Mouse (Mus musculus) gastrocnemius, adult 2 months (tissue): Measurements from ENCODE around the gene Pknox1. TPM values are rescaled to one million over a fixed set of nuclear protein-coding genes. Genes with fewer than 3 reads are reported as not detected.
"Not testable (repeated sequence)": the region's sequence is repeated elsewhere in the genome, so short reads cannot be mapped to it uniquely, and the experiment has no call there.

Experiments used
- DNase-seq: peaks from one replicate; pipeline ENCODE4 v3.0.0; 2022
- H3K27ac ChIP-seq: fragments of 200-600 bp; 2 replicates; pipeline ENCODE4 v1.8.1; 2022; ENCODE audit warnings: mild to moderate bottlenecking
- H3K4me3 ChIP-seq: fragments of 200-600 bp; 2 replicates; pipeline ENCODE4 v1.8.1; 2022; ENCODE audit warnings: mild to moderate bottlenecking, moderate library complexity
- CTCF ChIP-seq: fragments of 200-600 bp; IDR thresholded peaks from 2 replicates; pipeline ENCODE4 v1.8.1; 2022; ENCODE audit warnings: antibody characterized with exemption, mild to moderate bottlenecking, moderate library complexity
- intact Hi-C: fragments of 180-260 bp; cut with DNase I; formaldehyde crosslinking; loops from one replicate; pipeline ENCODE4 v1.15.1; 2025
- long read RNA-seq, 2 experiments: library from polyadenylated mRNA; stranded (forward); transcript quantifications; one replicate each; pipeline ENCODE4 v2.0.0; 2021
- total RNA-seq, 2 experiments: library from RNA; stranded (reverse); gene quantifications; 2 replicates each; pipeline ENCODE4 v1.2.3; 2021

Gene Pknox1
- 1 to 10 TPM; 7.0 to 7.1 TPM for total RNA-seq
- long read RNA-seq, experiment 1, full-length matches to known transcripts: 21 of 21 reads
- long read RNA-seq, experiment 1, partial matches to known transcripts: 0 of 21 reads
- long read RNA-seq, experiment 1, other reads (novel, unspliced or antisense): 0 of 21 reads
- long read RNA-seq, experiment 2, full-length matches to known transcripts: 9 of 13 reads
- long read RNA-seq, experiment 2, partial matches to known transcripts: 0 of 13 reads
- long read RNA-seq, experiment 2, other reads (novel, unspliced or antisense): 4 of 13 reads

DNA sequence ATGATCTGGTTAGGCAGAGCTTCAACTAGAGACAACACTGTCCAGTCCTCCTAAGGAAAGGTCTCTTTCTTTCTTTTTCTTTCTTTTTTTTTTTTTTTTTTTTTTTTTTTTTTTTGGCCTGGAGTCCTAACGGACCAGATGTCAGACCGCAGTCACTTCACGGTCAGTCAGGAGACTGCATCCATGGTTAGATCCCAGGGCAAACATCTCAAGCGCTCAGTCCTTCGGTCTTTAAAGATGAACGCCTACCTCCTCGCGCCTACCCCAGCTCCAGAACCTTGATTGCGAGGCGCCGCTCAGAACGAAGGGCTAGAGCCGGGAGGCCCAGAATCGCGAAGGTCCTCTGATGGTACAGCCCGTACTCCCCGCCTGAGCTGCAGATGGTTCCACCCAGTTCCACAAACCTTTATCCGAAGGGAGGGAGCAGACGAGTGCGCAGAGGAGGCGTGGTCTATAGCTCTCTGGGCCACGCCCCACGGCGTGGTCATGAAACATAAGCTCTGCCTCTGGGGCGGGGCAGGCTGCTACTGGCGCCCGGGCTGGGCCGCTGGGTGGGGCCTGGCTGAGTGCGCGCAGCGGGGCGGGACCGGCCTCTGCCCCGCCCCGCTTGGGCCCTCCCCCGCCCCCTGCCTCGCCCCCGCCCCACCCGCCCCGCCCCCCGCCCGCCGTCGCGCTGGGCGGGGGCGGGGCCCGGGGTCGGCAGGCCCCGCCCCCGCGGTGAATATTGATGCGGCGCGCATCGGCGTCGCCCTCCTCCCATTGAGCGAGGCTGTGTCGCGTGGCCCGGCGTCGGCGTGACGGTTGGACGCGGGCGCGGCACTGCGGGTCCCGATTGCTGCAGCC is at the start of gene Pknox1:
Pknox1 (plus strand) TSS at position 720 of the 843 bp plus-strand sequence.
- peak; percentile 99 for DNase-seq
- Histone ChIP-seq H3K27ac (peak within 1 kb of the TSS; percentile 99), H3K4me3 (peak within 1 kb of the TSS; percentile 94)
- no peak for TF ChIP-seq CTCF
- intact Hi-C loops: loop anchor here (2.0 kb wide), 2 partner anchors 43 to 51 kb away; partner anchors contain the start of gene Ndufv3

DNA sequence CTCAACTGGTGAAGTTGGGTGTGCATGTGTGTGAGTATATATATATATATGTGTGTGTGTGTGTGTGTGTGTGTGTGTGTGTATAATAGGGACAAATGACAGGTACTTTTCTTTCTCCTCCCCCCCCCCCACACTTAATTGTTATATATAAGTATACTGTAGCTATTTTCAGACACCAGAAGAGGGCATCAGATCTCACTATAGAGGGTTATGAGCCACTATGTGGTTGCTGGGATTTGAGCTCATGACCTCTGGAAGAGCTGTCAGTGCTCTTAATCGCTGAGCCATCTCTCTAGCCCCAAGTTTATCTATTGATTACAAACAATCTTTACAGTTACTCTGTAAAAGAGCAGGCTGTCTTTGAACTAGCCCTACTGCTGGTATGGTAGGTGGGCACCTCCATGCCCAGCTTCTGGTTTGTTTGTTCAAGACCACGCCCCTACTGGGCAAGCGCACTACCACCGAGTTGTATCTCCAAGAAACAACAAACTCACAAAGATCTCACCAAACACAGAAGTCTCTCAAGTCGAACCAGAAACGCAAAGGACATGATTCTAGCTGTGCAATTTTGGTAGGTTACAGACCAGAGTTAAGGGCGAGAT is 45.1 kb upstream of the Pknox1 start:
- DNase-seq: no peak
- TF ChIP-seq CTCF: no peak; the same call in 1 of the 2 replicates
- Histone ChIP-seq H3K4me3 (peak overlapping the region; percentile 89), H3K27ac (peak overlapping the region; percentile 97)
- intact Hi-C loops: no loop called here

DNA sequence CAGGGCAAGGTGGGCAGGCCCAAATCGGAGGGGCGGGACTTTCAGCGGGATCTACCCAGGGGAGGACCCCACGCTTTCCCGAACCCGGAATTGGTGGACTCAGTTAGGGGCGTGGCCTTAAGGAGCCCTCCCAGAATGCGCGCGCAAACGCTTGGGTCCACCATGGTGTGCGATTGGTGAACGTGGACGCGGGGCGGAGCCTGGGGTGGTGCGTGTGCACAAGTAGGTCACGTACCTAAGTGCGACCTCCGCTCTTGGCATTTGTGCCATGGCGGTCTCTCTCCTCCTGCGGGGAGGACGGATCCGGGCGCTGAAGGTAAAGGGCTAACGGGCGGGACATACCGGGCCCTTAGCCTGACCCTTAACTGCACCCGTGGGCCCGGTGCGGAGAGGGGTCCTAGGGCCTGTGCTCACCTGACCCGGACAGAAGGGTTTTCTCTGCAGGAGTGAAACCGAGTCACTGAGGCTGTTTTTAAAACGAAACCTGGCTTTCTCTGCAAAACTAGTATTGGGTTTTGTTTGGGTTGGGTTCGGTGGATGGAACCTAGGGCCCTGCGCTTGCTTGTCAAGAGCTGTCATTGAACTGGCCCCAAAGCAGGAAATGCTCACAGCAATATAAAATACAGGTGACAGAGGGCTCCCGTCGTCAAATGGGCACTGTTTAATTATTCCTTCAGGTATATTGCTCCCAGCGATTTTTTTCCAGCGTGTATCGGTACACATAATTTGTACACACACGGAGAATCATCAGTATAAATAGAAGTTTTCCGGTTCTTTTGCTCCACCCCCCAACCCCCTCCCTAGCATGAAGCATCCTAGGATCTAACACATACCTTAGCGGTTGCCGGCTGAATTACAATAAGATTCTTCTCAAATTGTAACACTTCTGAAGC is 44.3 kb upstream of the Pknox1 start, which contains the start of the genes Wdr4 and Ndufv3:
Wdr4 (minus strand) TSS at position 35 of the 893 bp plus-strand sequence.
Ndufv3 (plus strand) TSS at position 170 of the 893 bp plus-strand sequence.
- peak within 1 kb of the TSS; percentile 89 for H3K4me3 ChIP-seq
- TF ChIP-seq CTCF: no peak

DNA sequence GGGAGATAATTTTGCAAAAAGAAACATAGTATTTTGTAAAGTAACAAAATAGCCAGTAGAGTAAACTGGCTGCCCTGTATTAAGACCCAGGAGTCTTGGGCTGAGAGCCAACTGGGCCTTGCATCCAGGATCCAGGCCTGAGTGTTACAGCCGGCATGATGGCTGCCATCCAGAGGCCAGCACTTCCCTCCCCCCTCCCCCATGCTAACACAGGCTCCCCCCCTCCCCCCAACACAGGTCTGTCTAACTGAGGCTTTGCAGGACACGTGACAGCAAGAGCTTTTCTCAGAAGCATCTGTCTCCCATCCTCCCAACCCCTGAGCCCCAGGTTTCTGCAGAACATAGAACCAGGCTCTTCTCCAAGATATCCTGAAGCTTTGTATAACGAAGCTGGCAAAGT is 43.6 kb upstream of the Pknox1 start:
- peak overlapping the region; percentile 89 for H3K4me3 ChIP-seq
- TF ChIP-seq CTCF: no peak
- intact Hi-C loops: loop anchor here (2.0 kb wide), 1 partner anchor 44 kb away; the partner anchor contains the start of gene Pknox1
- H3K27ac ChIP-seq: peak overlapping the region; percentile 97
- DNase-seq: peak; percentile 82

More for the DNA sequence above, 44.3 kb upstream of the Pknox1 start, which contains the start of the genes Wdr4 and Ndufv3:
- H3K27ac ChIP-seq: peak within 1 kb of the TSS; percentile 97
- DNase-seq: peak; percentile 100
- intact Hi-C loops: loop anchor here (2.0 kb wide), 1 partner anchor 45 kb away; the partner anchor contains the start of gene Pknox1

DNA sequence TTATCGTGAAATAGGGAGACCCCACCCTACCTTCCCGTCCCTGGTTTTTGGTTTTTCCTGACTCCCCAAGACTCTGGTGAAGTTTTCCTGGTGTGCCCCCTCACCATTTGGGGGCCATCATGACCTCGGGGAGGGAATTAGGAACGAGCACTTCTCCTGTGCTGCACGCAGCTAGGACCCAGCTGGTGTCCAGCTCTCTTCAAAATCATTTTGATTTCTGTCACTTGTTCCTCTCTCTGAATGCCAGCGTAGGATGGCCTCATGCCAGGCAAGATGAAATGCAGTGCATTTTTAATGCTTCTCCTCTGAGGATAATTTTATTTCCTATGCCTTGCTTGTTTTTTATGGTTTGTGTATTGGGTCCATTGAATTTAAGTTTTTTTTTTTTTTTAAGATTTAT is 42.6 kb upstream of the Pknox1 start:
- TF ChIP-seq CTCF: no peak
- DNase-seq: no peak
- H3K27ac ChIP-seq: no peak overlapping the region
- H3K4me3 ChIP-seq: no peak overlapping the region
- intact Hi-C loops: loop anchor here (2.0 kb wide), 1 partner anchor 43 kb away; the partner anchor contains the start of gene Pknox1

DNA sequence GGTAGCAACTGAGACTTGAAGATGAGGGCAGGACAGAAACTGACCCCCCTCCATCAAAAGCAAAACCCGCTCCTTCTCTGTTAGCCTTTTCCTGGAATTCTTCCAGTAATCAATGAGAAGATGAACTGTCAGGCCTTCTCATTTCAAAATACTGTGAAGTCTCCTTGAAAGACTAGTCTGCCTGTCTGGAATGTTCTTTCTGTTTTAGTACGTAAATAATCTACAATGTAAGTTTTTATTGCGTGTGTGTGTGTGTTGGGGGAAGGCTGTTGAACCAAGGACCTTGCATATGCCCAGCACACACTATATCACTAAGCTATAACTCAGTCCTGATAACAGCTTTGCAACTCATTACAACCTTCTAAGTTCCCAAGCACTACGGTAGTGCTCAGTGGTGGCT is 39.4 kb upstream of the Pknox1 start:
- intact Hi-C loops: no loop called here
- no peak overlapping the region for H3K27ac ChIP-seq
- no peak for TF ChIP-seq CTCF
- no peak for DNase-seq
- H3K4me3 ChIP-seq: no peak overlapping the region

DNA sequence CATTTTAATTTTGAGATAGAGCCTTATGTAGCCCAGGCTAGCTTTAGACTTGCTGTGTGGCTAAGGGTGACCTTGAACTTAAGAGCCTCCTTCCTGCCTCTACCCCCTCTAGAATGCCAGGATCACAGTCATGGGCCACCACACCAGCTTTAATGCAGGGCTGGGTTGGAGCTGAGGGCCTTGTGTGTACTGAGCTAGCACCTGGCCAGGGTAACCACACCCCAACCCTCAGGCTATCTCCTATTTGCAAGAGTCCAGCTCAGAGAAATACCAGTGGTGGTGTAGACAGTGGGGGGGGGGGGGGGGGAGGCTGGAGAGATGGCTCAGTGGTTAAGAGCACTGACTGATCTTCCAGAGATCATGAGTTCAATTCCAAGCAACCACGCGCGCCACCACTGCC is 38.7 kb upstream of the Pknox1 start:
- no peak for TF ChIP-seq CTCF
- H3K27ac ChIP-seq: no peak overlapping the region
- intact Hi-C loops: no loop called here
- H3K4me3 ChIP-seq: no peak overlapping the region
- no peak for DNase-seq

DNA sequence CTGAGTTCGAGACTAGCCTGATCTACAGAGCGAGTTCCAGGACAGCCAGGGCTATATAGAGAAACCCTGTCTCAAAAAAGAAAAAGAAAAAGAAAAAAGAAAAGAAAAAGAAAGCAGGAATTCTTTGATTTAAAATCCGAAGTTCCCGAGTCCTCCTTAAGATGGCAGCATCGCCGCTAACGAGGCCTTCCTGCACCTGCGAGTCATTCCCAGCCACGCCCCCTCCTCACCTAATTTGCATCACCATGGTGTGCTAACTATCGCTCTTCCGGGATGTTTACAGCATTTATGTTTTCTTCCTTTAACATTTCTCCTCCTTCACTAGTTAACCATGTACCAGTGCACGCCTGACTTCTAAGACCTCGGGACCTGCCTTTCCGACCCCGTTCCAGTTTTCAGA is 35.2 kb upstream of the Pknox1 start:
- Histone ChIP-seq H3K27ac (no peak overlapping the region), H3K4me3 (no peak overlapping the region)
- TF ChIP-seq CTCF: peak; percentile 45
- peak; percentile 35 for DNase-seq
- intact Hi-C loops: no loop called here

DNA sequence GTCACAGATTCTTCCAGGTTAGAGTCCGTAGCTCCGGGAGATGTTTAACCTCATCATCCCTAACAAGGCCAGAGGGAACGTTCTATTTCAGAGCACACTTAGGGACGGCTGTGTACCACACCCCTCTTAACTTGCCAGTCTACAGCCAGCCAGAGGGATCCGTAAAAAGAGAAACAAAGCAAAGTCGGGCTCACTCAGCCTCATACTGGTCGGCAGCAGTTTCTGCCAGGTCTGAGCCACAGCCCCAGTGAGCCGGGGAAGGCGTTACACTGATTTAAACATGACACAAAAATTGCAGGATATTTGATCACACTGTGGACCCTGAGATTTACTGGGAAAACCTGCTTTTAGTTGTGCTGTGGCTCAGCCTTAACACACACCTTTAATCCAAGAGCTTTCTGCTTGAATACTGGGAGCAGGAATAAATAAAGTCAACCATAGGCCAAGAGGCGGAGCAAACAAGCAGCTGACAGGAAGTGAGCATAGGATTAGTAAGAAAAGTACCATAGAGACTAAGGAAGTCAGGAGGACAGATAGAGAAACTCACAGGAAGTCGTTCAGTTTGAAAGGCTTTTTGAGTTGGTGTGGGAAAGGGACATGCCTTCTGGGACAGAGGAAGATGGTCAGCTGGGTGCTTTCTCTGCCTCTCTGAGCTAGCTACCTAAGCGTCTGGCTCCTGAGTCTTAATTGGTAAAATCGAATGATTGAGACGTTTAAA is 32.9 kb upstream of the Pknox1 start:
- intact Hi-C loops: no loop called here
- H3K27ac ChIP-seq: no peak overlapping the region
- TF ChIP-seq CTCF: no peak
- no peak overlapping the region for H3K4me3 ChIP-seq
- no peak for DNase-seq

DNA sequence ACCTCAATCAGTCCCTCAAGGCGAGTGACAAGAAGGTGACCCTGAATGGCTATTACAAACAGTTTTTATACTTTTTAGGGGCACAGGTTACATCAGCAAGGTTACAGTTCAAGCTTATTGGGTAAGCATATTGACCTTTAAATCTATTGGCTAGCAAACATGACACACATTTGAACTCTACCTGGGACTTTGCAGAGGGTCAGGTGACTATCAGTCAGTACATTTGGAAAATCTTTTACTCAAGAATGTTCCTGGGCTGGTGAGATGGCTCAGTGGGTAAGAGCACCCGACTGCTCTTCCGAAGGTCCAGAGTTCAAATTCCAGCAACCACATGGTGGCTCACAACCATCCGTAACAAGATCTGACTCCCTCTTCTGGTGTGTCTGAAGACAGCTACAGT is 32.2 kb upstream of the Pknox1 start:
- H3K27ac ChIP-seq, intact Hi-C loops, H3K4me3 ChIP-seq, DNase-seq: not testable (repeated sequence)

DNA sequence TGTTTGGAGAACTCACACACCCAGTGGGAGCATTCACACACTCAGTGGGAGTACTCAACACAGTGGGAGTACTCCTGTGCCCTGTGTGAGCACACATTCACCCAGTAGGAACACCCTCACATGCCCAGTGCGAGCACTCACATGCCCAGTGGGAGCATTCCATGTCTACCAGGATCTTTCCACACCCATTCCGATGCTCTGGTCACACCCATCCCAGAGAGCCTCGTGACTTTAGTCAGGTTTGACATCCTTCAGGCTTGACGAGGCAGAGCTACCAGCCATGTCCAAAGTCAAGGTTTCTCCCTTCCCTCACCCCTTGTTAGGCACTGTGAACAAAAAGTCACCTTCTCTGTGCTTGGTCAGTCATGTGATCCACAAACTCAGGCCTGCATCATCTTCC is 29.2 kb upstream of the Pknox1 start:
- TF ChIP-seq CTCF: no peak
- DNase-seq: no peak
- peak overlapping the region; percentile 19; the same call in 1 of the 2 replicates for H3K4me3 ChIP-seq
- H3K27ac ChIP-seq: peak overlapping the region; percentile 70
- intact Hi-C loops: no loop called here
